Comparison of ENCODE assay signal across 13 mouse cellular contexts in genomic region chr16:30665881-30666280, GRCm38 (mm10).
"Had no signal": no experiment of that assay in that cellular context is flagged by ENCODE, and none has a peak within 500 bp of the region (broad histone marks: within the 10 kb centered on the region; RNA-seq: fewer than 3 reads in every experiment).

No protein-coding gene starts in this region.

- H3K27me3 ChIP-seq: liver, embryonic 15.5 days; midbrain, embryonic 13.5 days; stomach, embryonic 15.5 days had no signal

- H3K36me3 ChIP-seq: limb, embryonic 10.5 days; liver, embryonic 15.5 days; midbrain, embryonic 13.5 days; stomach, embryonic 15.5 days had no signal

- H3K4me3 ChIP-seq: layer of hippocampus, adult 2 months; limb, embryonic 10.5 days; liver, embryonic 15.5 days; midbrain, embryonic 13.5 days; stomach, embryonic 15.5 days had no signal

- H3K9me3 ChIP-seq: limb, embryonic 10.5 days; liver, embryonic 15.5 days; midbrain, embryonic 13.5 days; stomach, embryonic 15.5 days had no signal

- DNase-seq: lung, adult 2 months; lung, postnatal 36 days; right cerebral cortex, postnatal 14 days; thymus, adult 2 months; thymus, postnatal 25 days had no signal

- H3K27ac ChIP-seq: layer of hippocampus, adult 2 months; limb, embryonic 10.5 days; liver, embryonic 15.5 days; midbrain, embryonic 13.5 days; stomach, embryonic 15.5 days had no signal

- ATAC-seq: intestine, embryonic 16.5 days; lung, postnatal 0 days; midbrain, embryonic 13.5 days had no signal

- H3K4me2 ChIP-seq: liver, embryonic 11.5 days; liver, embryonic 15.5 days; midbrain, embryonic 13.5 days; stomach, embryonic 15.5 days had no signal

- H3K4me1 ChIP-seq: liver, embryonic 15.5 days; midbrain, embryonic 13.5 days; stomach, embryonic 15.5 days had no signal

- H3K9ac ChIP-seq: liver, embryonic 15.5 days; midbrain, embryonic 13.5 days; stomach, embryonic 15.5 days had no signal
